Mouse (Mus musculus) heart, embryonic 16.5 days (tissue): ENCODE measurements around the gene Kctd17. TPM values are rescaled to one million over a fixed set of nuclear protein-coding genes. Genes with fewer than 3 reads are reported as not detected.
A peak's percentile ranks its signal among the peaks of the same experiment; 100 is the strongest.

ENCODE experiments used
- ATAC-seq: fragments of 200-750 bp; cut with Nextera tagmentation; replicated peaks from 2 replicates; pipeline ENCODE4 v1.8.0; 2017; ENCODE audit warnings: moderate number of reproducible peaks; ENCODE audit not compliant: insufficient read depth, low FRiP score; ENCODE audit errors: extremely low read depth
- H3K27ac ChIP-seq: fragments of 300-500 bp; sonication (generic); 2 replicates; pipeline ENCODE4 v1.5.1; 2014; ENCODE audit warnings: mild to moderate bottlenecking, low read length, control low read depth, moderate library complexity
- H3K27me3 ChIP-seq: fragments of 300-500 bp; sonication (generic); 2 replicates; pipeline ENCODE4 v1.6.1; 2014; ENCODE audit warnings: low read length, mixed read lengths; ENCODE audit not compliant: control insufficient read depth, insufficient read depth
- H3K36me3 ChIP-seq: fragments of 300-500 bp; sonication (generic); 2 replicates; pipeline ENCODE4 v1.6.1; 2014; ENCODE audit not compliant: control insufficient read depth, insufficient read depth
- H3K4me1 ChIP-seq: fragments of 300-500 bp; sonication (generic); 2 replicates; pipeline ENCODE4 v1.6.1; 2014; ENCODE audit warnings: low read length, mixed read lengths; ENCODE audit not compliant: control insufficient read depth, insufficient read depth
- H3K4me2 ChIP-seq: fragments of 300-500 bp; sonication (generic); 2 replicates; pipeline ENCODE4 v1.6.1; 2014; ENCODE audit warnings: low read depth, mild to moderate bottlenecking, control low read depth, low read length
- H3K4me3 ChIP-seq: fragments of 300-500 bp; sonication (generic); 2 replicates; pipeline ENCODE4 v1.5.1; 2014; ENCODE audit warnings: mild to moderate bottlenecking, control low read depth, low read length
- H3K9ac ChIP-seq: fragments of 300-500 bp; sonication (generic); 2 replicates; pipeline ENCODE4 v1.6.1; 2014; ENCODE audit warnings: low read length, control low read depth
- H3K9me3 ChIP-seq: fragments of 300-500 bp; sonication (generic); replicated peaks from 2 replicates; pipeline ENCODE4 v1.6.1; 2016; ENCODE audit warnings: low read length; ENCODE audit not compliant: control insufficient read depth
- WGBS: fragments of 180-500 bp; shearing (Covaris S2); extraction: QIAGEN DNeasy Blood & Tissue Kit; methylation state at CpG from one replicate; pipeline ENCODE4 v1.1.7; 2014; 5-methylcytosine and 5-hydroxymethylcytosine counted together
- polyA plus RNA-seq: library from polyadenylated mRNA; unstranded; fragments of >200 nt; fragmentation: Nextera tagmentation; extraction: Ambion mirVana; gene quantifications from 2 replicates; pipeline ENCODE4 v1.2.1, GENCODE M21; 2015

The Kctd17 gene
- polyA plus RNA-seq, 1 experiment from 2014 or later, result 18.9 TPM

DNA sequence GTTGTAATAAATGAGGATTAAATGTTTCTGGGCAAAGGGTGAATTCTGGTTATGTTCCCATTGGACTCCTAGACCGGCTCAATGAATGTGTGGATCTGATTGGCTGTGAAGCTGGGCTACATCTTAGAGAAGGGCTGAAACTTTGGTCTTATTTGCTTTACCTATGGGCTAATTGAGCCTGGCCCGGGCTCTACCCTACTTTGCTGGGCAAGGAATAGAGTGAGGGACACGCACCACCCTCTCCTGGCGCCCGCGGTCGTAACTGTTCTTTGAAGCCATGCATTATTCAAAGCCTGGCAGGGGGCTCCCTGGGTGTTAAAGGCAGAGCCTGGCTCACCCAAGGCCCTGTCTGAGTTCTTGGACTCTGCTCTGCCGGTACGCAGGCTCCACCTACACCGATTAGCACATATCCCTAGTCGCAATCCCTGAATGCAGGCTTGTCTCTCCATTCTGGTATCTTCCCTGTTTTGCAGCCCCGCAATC is 18.8 kb upstream of the Kctd17 start:
- WGBS, result 29% methylated on average over 12 of the region's 12 CpGs

DNA sequence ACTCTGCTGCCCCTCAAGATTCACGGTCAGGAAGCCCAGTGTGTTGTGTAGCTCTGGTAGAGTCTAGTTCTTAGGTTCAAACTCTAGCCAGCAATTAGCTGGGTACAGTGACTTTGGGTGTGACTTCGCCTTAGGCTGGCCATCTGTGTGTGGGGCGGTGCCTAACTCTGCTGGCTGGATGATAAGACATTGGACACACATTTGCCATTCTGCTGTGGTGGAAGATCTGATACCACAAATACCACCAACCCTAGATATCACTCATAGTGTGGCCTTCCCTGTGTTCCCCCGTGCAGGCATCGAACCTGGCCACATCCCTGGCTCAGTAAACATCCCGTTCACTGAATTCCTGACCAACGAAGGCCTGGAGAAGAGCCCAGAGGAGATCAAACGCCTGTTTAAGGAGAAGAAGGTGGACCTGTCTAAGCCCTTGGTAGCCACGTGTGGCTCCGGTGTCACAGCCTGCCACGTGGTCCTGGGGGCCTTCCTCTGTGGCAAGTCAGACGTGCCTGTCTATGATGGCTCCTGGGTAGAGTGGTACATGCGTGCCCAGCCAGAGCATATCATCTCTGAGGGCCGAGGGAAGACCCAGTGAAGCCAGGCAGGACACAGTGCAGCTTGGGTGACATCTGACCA is 15.2 kb upstream of the Kctd17 start:
- peaks cover 26% of the 10 kb centered on the region for H3K27me3 ChIP-seq
- H3K4me2 ChIP-seq, result no peak overlapping the region
- no peaks in the 10 kb centered on the region for H3K9me3 ChIP-seq
- H3K9ac ChIP-seq, result no peak overlapping the region
- no peak for ATAC-seq
- no peaks in the 10 kb centered on the region for H3K36me3 ChIP-seq
- 81% methylated on average over 14 of the region's 14 CpGs for WGBS
- H3K4me3 ChIP-seq, result no peak overlapping the region
- H3K27ac ChIP-seq, result no peak overlapping the region
- peaks cover 13% of the 10 kb centered on the region for H3K4me1 ChIP-seq

More for the DNA sequence above, 18.8 kb upstream of the Kctd17 start:
- Histone ChIP-seq H3K27me3 (peaks cover 26% of the 10 kb centered on the region), H3K36me3 (no peaks in the 10 kb centered on the region), H3K4me2 (peak overlapping the region; percentile 53), H3K27ac (no peak overlapping the region), H3K4me3 (peak overlapping the region; percentile 32), H3K9ac (peak overlapping the region; percentile 37; the same call in 1 of the 2 replicates), H3K9me3 (no peaks in the 10 kb centered on the region), H3K4me1 (peaks cover 22% of the 10 kb centered on the region)
- no peak for ATAC-seq

DNA sequence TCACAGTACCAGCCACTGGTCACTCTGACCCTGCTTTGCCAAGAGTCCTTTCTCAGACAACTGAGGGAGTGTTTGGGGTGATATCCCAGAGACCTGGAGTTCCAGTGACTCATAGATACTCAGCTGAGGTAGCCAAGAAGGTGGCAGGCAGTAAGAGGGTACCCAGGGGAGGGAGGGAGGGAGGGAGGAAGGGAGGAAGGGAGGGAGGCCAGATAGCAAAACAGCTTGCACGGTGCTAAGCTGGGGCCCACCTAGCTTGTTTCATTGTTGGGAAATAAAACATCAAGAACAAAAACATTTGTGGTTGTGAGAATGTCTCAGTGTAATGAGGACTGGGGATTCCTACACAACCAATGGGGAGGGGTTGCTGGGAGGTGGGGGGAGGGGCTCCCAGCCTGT is 14.6 kb upstream of the Kctd17 start:
- 55% methylated on average over 1 of the region's 1 CpGs for WGBS
- ATAC-seq, result no peak
- H3K27me3 ChIP-seq, result peaks cover 24% of the 10 kb centered on the region

DNA sequence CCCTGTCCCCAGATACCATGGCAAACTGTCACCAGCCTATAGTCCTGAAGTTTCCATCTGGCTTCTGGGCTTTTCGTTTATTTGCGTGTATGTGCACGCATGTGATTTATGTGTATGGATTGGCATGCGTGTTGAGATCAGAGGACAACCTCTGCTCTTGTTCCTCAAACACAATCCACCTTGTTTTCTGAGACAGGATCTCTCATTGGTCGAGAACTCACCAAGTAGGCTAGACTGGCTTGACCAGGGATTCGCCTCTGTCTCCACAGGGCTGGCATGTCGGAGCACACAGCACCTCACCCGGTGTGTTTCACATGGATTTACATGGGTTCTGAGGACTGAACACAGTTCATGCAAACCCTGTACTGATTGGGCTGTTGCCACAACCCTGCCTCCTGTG is 14.2 kb upstream of the Kctd17 start:
- no peak for ATAC-seq
- 92% methylated on average over 8 of the region's 8 CpGs for WGBS
- Histone ChIP-seq H3K27ac (no peak overlapping the region), H3K4me3 (no peak overlapping the region), H3K27me3 (peaks cover 20% of the 10 kb centered on the region), H3K4me1 (peaks cover 13% of the 10 kb centered on the region), H3K9me3 (no peaks in the 10 kb centered on the region), H3K9ac (no peak overlapping the region), H3K4me2 (no peak overlapping the region), H3K36me3 (no peaks in the 10 kb centered on the region)

More for the DNA sequence above, 14.6 kb upstream of the Kctd17 start:
- no peaks in the 10 kb centered on the region for H3K36me3 ChIP-seq
- no peaks in the 10 kb centered on the region for H3K9me3 ChIP-seq
- no peak overlapping the region for H3K27ac ChIP-seq
- no peak overlapping the region for H3K4me3 ChIP-seq
- H3K9ac ChIP-seq, result no peak overlapping the region
- no peak overlapping the region for H3K4me2 ChIP-seq
- peaks cover 13% of the 10 kb centered on the region for H3K4me1 ChIP-seq

DNA sequence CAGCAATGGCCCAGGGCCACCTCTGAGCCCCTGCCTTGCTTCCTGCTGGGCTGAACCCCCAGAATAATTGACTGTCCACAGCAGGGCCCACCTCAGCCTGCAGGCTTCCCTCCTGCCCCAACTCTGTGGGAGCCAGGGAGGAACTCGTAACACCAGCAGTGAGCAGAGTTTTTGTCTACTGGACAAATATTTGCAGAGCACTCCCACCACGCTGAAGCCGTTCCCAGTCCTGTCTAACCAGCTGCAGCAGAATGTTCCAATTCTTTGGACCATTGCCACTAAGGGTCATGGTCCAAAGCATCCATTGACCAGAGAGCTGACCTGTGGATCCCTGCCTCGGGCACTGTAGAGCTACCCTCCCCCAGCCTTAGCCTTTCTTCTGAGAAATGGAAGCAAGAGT is 11.4 kb upstream of the Kctd17 start:
- 26% methylated on average over 4 of the region's 4 CpGs for WGBS
- no peak for ATAC-seq
- Histone ChIP-seq H3K27ac (no peak overlapping the region), H3K9me3 (no peaks in the 10 kb centered on the region), H3K27me3 (peaks cover 8% of the 10 kb centered on the region), H3K4me1 (peaks cover 6% of the 10 kb centered on the region), H3K4me3 (no peak overlapping the region), H3K9ac (no peak overlapping the region), H3K4me2 (no peak overlapping the region), H3K36me3 (no peaks in the 10 kb centered on the region)

DNA sequence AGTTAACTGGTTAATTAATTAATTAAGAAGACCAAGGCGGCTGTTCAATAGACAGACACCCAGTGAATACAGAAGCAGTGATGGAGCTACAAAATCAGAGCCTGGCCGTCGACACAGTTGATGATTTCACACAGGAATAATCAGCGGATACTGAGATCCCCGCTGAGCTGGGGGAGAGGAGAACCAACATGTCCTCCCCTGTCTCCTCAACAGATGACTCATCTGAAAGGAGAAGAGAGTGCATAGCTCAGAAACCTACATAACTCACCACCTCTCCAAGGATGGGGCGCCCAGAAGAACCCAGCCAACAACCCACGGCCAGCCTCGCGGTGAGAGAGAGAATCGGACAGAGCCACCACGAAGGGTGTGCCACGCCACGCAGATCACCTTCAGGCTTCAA is 8.0 kb upstream of the Kctd17 start:
- H3K27me3 ChIP-seq, result peaks cover 8% of the 10 kb centered on the region
- no peak overlapping the region for H3K4me2 ChIP-seq
- H3K27ac ChIP-seq, result no peak overlapping the region
- H3K36me3 ChIP-seq, result no peaks in the 10 kb centered on the region
- no peak for ATAC-seq
- no peaks in the 10 kb centered on the region; the same call in 1 of the 2 replicates for H3K4me1 ChIP-seq
- H3K4me3 ChIP-seq, result no peak overlapping the region
- no peaks in the 10 kb centered on the region for H3K9me3 ChIP-seq
- 74% methylated on average over 13 of the region's 13 CpGs for WGBS
- no peak overlapping the region for H3K9ac ChIP-seq

DNA sequence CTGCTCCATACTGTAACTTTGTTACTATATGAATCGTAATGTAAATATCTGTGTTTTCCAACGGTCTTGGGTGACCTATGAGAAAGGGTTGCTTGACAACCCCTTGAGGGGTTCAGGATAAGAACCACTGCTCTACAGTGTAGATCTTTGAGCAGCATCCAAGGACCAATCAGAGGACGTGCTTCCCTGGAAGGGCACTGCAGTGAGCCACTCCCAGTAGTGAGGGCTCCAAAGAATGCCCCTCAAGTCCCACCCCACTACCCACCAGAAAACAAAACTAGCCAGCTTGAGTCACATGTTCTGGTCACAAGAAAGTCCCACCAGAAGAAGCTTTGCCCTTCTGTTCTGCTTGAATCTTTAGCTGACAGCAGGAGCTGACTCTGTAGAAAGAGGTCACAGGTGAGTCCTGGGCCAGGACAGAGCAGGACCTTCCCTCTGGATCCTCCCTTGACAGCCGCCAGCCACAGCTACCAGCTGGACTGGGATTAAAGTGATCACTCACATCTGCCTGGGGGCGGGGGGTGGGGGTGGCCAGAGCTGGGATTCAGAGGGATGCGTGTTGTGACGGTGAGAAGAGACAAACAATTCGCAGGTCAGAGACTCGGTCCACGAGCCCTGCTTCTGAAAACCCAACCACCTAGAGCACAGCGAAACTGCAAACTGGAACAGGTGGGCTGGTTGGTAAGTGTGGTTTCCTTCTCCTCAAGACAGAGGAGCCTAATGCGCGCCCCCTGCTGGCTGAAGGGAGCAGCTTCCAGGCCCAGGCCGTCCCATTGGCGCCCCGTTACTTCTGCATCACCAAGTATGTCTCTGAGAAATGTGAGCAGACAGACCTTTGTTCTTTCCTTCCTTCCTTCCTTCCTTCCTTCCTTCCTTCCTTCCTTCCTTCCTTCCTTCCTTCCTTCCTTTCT is 6.1 kb upstream of the Kctd17 start:
- Histone ChIP-seq H3K4me3 (no peak overlapping the region), H3K27me3 (peaks cover 8% of the 10 kb centered on the region), H3K36me3 (no peaks in the 10 kb centered on the region), H3K4me2 (peak overlapping the region; percentile 30; the same call in 1 of the 2 replicates), H3K9me3 (no peaks in the 10 kb centered on the region), H3K4me1 (no peaks in the 10 kb centered on the region; the same call in 1 of the 2 replicates), H3K27ac (no peak overlapping the region), H3K9ac (no peak overlapping the region)
- WGBS, result 13% methylated on average over 16 of the region's 16 CpGs
- ATAC-seq, result no peak

DNA sequence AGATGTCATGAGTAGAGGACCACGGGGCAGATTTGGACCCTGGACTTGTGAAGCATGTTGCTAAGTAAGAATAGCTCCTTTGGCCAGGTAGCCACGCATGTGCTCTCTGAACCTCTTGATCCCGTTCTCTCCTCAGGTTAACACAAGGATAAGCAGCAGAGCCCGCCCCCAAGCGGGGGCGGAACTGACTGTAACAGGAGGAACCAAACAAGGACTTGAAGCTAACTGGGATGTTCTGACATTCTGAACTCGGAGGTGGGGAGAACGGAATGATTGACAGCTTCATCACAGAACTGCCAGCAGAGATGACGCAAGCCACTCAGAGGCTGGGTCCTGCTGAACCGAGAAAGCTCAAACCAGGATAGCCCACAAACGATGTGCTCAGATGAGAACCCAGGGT is 3.9 kb upstream of the Kctd17 start:
- Histone ChIP-seq H3K9ac (no peak overlapping the region), H3K4me1 (peaks cover 4% of the 10 kb centered on the region), H3K9me3 (no peaks in the 10 kb centered on the region), H3K27me3 (peaks cover 8% of the 10 kb centered on the region), H3K4me2 (no peak overlapping the region), H3K27ac (no peak overlapping the region), H3K4me3 (no peak overlapping the region), H3K36me3 (no peaks in the 10 kb centered on the region)
- no peak for ATAC-seq
- 10% methylated on average over 11 of the region's 11 CpGs for WGBS

DNA sequence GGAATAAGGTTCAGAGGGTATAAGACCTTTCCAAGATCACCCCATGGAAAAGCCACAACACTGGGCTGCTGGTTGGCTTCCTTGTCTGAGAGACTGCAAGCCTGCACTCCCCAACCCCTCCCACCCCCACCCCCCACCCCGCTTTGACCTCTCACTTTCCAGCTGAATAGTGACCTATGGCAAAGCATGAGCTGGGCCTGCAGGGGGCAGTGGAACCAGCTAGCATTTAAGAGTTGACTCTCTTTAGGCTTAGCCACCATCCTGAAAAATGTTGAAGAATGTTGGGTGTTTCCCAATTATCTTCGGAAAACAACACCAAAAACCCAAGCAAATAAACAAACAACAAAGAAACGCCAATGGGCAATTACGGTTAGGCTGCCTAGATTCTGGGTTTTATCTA is 3.1 kb upstream of the Kctd17 start:
- Histone ChIP-seq H3K9ac (no peak overlapping the region), H3K27ac (no peak overlapping the region), H3K4me1 (peaks cover 7% of the 10 kb centered on the region), H3K4me2 (no peak overlapping the region), H3K9me3 (no peaks in the 10 kb centered on the region), H3K4me3 (no peak overlapping the region), H3K27me3 (peaks cover 6% of the 10 kb centered on the region), H3K36me3 (no peaks in the 10 kb centered on the region)
- WGBS, result 62% methylated on average over 4 of the region's 4 CpGs
- no peak for ATAC-seq
